Mouse (Mus musculus): Measurements from ENCODE around the gene Car14. TPM values are rescaled to one million over a fixed set of nuclear protein-coding genes. Genes with fewer than 3 reads are reported as not detected.
A peak's percentile ranks its signal among the peaks of the same experiment; 100 is the strongest.
"Not testable (repeated sequence)": the region's sequence is repeated elsewhere in the genome, so short reads cannot be mapped to it uniquely, and the experiment has no call there.

The Car14 gene
- 100 to 1,000 TPM; 137 to 170 TPM for total RNA-seq (2021)
- long read RNA-seq, experiment 1, transcript Car14-204 (2 exons, 984 nt): major isoform, 25 of 278 reads
- long read RNA-seq, experiment 1, partial matches to known transcripts: 8 of 278 reads
- long read RNA-seq, experiment 1, other reads (novel, unspliced or antisense): 245 of 278 reads
- long read RNA-seq, experiment 2, transcript Car14-204 (2 exons, 984 nt): major isoform, 21 of 123 reads
- long read RNA-seq, experiment 2, partial matches to known transcripts: 5 of 123 reads
- long read RNA-seq, experiment 2, other reads (novel, unspliced or antisense): 97 of 123 reads

DNA sequence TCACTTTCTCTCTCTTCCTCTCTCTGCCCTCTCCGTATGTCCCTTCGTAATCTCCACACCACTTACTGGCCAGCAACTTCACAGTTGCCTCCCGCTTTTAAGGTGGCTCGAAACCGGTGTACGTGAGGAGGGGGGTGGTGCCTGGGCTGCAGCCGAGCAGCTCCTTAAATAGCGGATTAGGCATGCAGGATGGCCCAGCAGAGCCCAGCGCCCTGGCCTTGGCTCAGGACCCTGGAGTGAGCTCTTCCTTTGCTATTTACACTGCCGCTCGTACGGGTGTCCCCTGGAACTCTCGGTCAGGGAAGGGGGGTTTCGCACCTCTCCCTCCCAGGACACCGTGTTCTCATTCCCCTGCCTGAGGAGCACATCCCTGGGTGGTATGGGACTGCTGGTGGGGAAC, at the start of gene Car14:
Car14 (minus strand) TSS at position 124 of the 400 bp plus-strand sequence.
- peak; percentile 66 to 69 for DNase-seq

DNA sequence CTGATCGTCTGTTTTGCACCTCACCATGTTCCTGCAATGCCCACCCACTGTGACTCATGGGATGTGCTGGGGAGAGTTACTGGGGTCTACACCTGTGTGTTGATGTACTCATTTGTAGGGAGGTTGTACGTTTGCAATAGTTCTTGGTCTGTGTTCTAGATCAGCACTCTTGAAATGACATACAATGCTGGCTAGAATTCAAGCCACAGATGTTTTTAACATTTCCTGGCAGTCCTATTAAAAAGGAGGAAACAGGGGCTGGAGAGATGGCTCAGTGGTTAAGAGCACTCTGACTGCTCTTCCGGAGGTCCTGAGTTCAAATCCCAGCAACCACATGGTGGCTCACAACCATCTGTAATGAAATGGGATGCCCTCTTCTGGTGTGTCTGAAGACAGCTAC, 49.0 kb upstream of the Car14 start:
- DNase-seq: peak; percentile 34 to 64

DNA sequence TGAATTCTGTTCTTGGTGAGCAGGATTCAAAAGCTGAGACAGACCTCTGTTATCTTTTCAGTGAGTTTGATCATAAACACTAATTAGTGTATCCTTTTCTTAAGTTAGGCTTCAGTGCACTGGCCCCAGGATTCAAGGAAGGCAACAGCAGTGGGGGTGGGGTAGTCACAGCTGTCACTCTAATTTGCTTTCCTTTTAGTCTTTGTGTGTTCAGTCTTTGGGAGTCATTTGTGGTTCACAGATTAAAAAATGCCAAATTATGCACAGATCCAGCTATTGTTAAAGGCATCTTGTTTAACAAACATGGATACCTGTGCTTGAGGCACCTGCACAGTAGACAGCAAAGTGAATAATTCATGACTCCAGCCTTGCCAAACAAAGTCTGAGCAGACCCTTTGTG, 48.5 kb upstream of the Car14 start:
- no peak for DNase-seq

DNA sequence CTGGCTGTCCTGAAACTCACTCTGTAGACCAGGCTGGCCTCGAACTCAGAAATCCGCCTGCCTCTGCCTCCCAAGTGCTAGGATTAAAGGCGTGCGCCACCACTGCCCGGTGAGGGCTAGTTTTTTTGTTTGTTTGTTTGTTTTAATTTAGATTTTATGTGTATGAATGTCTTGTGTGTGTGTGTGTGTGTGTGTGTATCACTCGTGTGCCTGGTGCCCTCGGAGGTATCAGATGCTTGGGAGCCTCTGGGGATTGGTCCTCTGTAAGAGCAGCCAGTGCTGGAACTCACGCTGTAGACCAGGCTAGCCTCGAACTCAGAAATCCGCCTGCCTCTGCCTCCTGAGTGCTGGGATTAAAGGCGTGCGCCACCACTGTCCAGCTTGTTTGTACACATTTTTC, 47.1 kb upstream of the Car14 start:
- not testable (repeated sequence) for DNase-seq

DNA sequence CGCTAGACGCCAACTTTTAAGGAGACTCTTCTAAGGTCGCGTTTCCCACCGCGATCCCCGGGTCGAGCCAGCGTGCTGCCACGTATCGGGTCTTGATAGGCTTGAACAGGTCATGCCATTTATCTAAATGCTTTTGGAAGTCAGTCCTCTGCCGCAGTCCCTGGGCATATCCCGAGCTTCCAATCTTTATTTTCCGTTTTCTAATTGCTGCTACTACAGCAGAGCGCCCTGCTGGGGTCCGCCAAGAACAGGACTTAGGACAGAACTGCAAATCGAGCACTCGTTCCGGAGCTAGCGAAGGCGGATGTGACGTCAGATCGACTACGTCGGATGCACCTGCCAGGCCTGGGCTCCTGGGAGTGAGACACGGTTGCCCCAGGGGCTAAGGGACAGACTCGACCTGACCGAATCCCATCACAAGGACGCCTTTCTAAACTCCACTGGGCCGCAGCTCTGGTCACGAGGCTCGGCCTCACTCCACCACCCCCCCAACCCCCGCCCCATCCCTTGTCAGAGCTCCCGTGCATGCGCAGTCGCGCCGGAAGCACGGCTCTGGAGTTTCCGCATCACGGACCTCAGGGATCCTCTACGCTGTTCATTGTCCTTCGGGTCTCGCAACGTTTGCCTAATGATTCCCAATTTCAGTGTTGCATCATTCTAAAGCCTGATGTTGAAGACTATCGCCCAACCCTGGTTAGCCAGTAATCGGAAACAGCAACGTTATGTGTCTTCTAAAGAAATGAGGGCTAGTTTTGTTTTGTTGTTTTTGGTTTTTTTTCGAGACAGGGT, 46.5 kb upstream of the Car14 start:
- DNase-seq: peak; percentile 93 to 94

DNA sequence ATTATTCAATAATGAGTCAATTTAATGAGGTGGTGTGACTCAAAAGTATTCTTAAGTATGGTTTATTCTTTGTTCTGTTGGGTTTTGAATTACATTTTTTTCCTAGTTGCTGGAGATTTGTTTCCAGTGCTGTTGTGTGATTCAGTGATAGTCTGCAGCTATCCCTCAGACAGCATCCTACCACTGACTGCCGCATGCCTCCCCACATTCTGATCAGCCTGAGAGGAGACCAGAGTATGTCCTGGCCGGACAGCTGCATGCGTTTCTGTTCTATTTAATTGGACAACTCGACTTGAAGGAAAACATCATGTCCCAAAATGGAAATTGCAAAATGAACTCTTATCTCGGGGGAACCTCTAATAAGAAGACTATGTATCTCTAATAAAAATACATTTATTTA, 43.8 kb upstream of the Car14 start:
- DNase-seq: no peak

DNA sequence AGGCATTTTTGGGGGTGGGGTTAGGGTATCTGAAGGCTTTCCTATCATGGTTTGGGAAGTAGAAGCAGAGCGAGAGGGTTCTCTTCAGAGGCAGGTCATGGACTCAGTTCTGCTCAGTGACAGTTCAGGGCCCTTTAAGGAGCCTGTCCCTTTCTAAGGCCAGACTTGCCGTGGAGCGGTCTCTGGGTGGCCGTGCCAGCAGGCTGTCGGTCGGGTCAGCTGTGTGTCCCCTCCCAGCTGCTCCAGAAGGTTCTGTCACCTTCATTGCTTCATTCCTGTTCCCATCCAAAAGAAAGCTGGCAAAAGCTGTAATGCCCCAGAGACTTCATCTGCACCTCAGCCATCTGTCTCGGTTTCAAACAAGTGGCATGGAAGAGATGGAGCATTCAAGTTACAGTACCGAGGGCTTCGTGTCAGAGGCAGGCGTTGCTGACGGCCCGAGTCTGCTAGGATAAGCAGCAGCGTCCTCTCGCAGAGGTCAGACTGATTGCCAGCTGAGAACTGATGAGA, 41.3 kb upstream of the Car14 start:
- no peak for DNase-seq

DNA sequence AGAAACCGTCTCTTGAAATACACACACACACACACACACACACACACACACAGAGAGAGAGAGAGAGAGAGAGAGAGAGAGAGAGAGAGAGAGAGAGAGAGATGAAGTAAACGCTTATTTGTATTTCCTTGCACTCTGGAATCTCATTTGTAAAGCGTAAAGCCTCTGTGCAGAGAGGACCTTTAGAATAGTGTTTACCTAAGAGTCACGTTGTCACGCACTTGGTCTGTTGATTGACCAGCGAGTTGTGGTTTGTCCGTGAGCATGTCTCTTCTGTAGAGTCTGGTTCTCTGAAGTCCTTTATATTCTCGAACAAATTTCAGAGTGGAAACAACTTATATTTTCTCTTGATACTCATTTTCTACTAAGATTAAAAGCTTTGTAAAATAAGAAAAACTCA, 40.3 kb upstream of the Car14 start:
- no peak for DNase-seq

DNA sequence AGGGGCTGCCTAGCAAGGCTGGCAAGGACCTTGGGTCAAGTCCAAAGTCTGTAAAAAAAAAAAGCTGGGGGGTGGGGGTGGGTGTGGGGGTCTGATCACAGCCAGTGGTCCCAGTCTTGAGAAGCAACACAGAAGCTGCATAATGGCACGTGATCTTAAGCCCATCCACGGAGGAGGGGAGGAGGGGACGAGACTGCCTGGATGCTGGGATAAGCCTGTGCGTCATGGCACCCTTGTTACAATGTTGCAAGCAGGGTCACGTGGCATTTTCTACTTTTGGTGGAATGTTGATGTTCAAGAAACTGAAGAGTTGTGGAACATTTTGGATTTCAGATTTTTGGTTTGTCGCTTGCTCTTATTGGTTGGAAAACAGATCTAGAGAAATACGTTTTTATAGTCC, 38.7 kb upstream of the Car14 start:
- no peak for DNase-seq

DNA sequence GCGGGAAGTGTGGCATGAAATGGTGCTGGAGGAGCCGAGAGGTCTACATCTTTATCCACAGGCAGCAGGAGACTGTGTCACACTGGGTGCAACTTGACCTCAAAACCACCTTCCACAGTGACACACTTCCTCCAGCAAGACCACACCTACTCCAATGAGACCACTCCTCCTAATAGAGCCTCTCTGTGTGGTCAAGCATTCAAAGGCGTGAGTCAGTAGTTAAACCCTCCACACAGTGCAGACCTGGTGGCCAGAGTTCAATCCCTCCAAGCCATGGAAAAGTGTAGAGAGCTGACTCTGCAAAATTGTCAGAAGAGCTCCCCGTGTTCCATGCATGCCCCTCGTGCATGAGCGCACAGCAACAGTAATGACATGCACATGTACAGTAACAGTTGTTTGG, 38.3 kb upstream of the Car14 start:
- DNase-seq: no peak

DNA sequence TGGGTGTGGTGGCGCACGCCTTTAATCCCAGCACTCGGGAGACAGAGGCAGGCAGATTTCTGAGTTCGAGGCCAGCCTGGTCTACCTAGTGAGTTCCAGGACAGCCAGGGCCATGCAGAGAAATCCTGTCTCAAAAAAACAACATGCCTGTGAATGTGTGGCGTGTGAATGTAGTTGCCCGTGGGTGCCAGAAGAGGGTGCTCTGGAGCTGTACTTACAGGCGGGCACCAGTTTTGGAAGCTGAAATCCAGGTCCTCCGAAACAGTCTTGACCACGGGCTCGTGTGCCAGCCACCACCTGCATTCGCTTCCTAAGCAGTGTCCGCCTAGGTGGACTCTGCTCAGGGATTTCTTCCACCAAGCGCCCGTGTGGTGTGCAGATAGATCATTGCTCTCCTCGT, 34.3 kb upstream of the Car14 start:
- no peak for DNase-seq

DNA sequence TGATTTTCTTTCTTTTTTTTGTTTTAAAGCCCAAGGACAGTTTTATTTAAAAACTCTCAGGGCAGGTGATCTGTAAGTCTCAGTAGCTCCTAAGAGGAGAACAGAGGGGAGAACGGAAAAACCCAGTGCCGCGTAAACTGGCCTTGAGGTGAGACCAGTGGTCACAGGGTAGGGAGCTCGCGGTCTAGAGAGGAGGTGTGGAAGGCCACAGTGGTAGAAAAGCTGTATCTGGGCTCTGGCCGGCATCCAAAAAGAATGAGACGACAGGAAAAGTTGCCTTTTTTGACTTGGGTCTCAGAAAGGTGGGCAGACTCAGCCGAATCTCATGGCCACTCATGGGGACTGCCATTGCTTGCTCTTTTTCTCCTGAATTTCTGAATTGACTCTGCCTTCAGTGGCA, 33.7 kb upstream of the Car14 start:
- no peak for DNase-seq

DNA sequence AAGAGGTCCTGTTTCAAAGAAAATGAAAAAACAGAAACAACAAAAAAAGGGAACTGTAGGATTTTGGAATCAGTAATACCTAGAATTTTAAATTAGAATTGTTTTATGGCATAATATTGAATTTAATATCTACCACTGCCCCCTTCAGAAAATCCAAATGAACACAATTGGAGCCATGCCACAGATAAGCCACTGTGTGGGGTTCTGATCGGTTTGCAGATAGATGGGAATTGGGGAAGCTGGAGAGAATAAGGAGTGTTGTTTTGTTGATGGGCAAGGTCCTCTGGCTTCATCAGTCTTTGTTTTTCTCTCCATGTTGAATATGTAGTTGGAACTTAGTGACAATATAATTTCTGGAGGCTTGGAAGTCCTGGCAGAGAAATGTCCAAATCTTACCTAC, 30.0 kb upstream of the Car14 start:
- no peak for DNase-seq

DNA sequence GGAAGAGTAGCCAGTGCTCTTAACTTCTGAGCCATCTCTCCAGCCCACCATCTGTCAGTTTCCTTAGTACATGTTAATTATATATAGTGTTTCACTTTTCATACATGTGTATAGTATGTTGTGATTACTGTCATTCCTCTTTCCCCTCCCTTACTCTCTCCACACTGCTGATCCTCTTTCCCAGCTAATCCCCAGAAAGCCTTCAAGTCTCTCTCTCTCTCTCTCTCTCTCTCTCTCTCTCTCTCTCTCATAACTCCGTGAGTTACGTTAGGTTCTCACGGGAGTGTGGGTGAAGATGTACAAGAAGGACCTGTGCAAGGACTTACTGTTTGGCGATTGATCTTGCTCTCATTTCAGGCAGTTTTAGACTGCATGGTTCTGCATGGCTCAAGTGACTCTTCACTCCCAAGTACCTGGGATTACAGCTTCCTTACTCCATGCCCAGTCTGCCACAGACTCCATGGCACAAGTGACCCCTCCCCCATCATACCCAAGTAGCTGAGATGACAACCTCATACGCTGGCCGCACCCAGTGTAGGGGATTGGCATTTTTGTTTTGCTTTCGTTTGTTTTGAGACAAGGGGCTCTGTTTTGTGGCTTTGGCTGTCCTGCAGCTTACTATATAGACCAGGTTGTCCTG, 28.7 kb upstream of the Car14 start:
- DNase-seq: no peak

DNA sequence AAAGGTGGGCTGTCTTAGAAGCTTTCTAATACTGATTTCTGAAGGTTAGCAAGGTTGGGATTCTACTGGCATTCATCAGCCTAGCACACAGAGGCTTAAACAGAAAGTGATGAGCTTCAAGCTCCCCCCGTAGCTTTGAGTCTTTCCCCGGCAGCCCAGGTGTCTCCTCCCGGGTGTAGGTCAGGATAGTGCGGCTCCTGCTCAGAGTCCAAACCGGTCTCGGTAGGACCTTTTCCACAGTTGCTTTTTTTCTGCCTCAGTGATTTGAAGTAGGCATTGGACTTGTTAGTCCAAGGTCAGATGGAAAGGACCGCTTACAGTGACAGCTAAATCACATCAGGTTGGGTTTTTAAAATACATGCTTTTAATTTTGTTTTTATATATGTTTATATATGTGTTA, 28.1 kb upstream of the Car14 start:
- no peak for DNase-seq

DNA sequence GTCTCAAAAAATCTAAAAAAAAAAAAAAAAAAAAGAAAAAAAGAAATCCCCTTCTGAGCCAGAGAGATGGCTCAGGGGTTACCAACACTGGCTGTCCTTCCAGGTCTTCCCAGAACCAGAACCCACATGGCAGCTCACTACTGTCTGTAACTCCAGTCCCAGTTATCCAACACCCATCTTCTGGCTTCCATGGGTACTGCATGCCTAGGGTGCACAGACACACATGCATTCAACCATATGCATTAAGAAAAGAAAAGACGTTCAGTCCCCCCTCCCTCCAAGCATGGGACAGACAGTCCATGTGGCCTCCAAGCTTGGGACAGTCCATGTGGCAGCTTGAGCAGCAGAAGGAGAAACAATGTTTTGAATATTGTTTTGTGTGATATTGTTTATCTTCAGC, 27.7 kb upstream of the Car14 start:
- no peak for DNase-seq

DNA sequence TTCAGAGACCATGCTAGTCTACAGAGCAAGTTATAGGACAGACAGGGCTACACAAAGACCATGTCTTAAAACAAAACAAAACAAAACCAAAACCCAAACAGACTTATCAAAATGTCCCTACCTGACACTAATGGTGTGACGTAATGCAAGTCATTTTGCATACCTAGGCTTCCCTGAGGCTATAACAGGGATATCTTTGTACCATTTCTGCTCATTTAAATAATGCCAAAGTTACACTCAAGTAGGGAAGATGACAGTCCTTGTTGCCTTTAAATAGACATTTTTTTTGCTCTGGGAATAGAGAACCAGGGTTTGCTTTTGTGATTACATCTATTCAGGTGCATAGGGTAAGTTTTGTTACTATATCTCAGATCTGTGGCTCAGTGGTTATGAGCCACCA, 27.0 kb upstream of the Car14 start:
- no peak for DNase-seq

DNA sequence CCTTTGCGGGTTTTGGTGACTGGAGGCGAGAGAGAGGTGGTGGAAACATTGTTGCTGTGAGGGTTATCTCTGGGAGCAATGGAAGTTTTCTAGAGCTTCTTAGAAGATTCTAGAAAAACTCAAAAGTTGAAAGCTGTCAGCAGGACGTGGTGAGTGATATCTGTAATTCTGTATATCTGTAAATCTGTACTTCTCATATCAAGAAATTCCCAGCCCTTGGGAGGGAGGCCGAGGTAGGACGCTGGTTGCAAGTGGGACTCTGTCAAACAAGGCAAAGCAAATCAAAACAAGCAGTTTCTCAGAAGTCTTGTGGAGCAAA, 25.9 kb upstream of the Car14 start:
- DNase-seq: no peak

DNA sequence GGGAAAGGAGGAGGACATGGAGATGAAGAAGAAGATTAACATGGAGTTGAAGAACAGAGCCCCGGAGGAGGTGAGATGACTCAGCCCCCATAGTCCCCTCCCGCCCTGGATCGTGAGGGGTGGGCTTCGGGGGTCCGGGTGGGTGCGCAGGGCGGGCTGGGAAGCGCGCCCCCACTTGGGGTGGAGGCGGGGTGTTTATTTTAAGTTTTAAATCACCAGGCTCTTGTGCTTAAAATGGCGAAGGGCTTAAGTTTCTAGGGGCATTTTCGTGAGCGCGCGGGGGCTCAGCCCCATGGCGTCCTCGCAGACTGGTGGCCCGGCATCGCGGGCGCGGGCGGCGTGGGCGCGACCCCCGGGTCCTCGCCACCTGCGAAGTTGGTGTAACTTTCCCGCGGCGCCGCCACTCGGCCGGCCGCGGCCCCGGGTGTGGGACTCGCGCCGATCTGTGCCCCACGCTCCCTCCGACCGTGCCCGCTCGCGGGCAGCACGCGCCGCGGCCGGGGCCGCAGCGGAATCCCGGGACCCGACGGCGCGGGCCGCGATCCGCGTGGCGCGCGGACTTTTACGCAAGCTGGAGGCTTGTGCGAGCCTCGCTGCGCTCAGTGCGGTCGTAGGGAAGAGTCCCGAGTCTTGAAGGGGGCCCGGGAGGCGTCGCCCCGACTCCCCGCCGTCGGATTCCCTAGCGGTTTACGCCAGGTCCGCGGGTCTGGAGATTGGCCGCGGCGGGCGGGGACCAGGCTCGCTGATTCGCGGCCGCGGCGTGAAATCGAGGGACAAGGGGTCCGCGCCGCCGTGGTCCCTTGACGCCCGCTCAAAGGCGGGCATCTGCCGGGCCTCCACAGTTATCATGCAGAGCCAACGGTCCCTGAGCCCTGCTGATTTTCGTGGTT, 25.3 kb upstream of the Car14 start:
- DNase-seq: peak; percentile 47 to 66

DNA sequence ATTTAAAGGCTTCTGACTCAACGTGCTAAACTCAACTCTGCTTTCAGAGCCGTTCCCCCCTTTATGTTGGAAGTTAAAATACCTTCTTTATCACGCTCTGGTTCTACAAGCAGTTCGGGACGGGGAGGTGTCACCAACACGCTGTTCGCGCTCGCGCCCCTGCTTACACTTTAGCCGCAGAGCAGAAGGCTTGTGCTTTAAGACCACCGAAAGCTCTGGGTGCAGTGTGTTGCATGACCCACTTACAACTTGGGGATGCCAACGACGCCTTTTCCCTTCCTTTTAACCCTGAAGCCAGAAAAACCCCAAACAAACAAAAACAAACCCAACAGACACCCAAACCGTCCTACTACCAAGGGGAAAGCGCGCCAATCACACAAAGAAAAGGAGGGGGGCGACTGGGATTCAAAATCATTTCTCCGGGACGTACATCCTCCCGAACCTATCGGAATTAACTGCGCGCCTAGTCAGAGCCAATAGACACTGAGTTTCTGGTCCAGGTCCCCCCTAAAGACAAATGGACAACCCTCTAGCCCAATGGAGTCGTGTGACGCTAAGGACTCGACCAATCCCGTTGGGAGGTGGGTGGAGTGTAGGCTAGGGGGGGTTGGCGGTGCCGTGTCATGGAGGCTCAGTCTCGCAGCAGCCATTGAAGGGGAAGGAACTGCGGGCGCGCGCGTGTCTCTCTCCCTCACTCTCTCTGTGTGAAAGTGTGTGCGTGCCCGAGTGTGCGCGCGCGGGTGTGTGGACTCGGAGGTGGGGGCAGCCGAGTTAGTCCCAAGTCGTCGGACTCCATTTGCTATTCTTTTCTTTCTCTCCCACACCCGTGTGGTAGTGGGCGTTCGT, 24.4 kb upstream of the Car14 start, which contains the start of gene Anp32e:
Anp32e (plus strand) TSS at position 589 of the 846 bp plus-strand sequence.
- DNase-seq: peak; percentile 99

DNA sequence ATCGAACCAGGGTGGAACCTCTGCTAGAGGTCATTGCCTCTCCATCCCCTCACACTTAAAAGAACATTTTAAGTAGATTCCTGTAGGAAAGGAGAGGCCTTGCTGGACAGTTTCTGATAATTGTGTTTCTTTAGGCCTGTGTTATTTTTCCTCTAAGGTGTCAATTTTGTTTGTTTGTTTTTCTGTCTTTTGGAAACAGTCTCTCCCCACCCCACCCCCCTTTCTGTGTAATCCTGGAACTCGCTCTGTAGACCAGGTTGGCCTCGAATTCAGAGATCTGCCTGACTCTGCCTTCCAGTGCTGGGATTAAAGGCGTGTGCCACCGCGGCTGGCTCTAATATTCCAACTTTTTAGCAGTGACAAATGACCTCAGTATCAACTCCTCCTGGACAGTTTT, 23.8 kb upstream of the Car14 start:
- peak in 1 of 2 experiments; percentile 13 for DNase-seq
